Comparison of ENCODE assay signal across 8 mouse cellular contexts in the genomic region with DNA sequence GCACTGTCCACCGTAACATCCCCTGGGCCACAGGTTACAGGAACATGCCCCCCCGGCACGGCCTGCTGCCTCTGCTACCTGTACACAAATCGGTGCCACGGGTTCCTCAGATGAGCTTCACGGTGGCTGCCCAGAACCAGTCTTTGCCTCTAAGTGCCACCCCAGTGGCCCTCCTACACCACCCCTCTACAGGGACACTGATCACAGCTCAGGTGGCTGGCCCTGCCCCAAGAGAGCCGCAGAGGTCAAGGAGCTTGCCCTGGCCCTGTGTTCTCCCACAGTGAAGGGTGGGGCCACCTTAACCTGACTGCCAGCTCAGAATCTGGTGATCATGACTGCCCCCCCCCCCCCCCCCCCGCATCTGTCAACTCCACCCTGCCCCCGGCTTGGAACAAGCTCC. TPM values are rescaled to one million over a fixed set of nuclear protein-coding genes. Genes with fewer than 3 reads are reported as not detected.
DNase-seq lines count a peak whose midpoint lies in the region; ATAC-seq lines count a peak whose summit lies in the region.

Gene Mea1, plus strand, starts transcription at position 378 of the 400 bp plus-strand sequence.

- ATAC-seq in neural tube, embryonic 11.5 days (ENCODE audit: insufficient read depth, low FRiP score, low TSS enrichment): no peak
- ATAC-seq in forebrain, embryonic 13.5 days: no peak
- no peak for ATAC-seq in megakaryocyte, adult 5-6 weeks (ENCODE audit: poor library complexity, severe bottlenecking)

- no peak for DNase-seq in neural tube, embryonic 11.5 days (ENCODE audit: low spot score)
- DNase-seq in neural tube, embryonic 10.5 days (ENCODE audit: extremely low spot score, low spot score): no peak
- DNase-seq in heart, postnatal 36 days: peak in 1 of 2 experiments; percentile 42
- no peak for DNase-seq in left cerebral cortex, adult 8-10 months (ENCODE audit: low spot score in 2 of 2)
- no peak for DNase-seq in embryo, embryonic 10 days (ENCODE audit: low spot score)
- DNase-seq in natural killer cell, adult 2 months (ENCODE audit: low spot score in 2 of 2): no peak

- H3K9me3 ChIP-seq in neural tube, embryonic 11.5 days (ENCODE audit: control insufficient read depth, low read length): no peaks in the 10 kb centered on the region
- no peaks in the 10 kb centered on the region for H3K9me3 ChIP-seq in forebrain, embryonic 13.5 days (replicated peaks)

- intact Hi-C loops in heart, postnatal 36 days (cut with DNase I): no loop called here

- H3K9ac ChIP-seq in neural tube, embryonic 11.5 days (ENCODE audit: low read length): peak within 1 kb of the TSS; percentile 62
- peak within 1 kb of the TSS; percentile 72 for H3K9ac ChIP-seq in forebrain, embryonic 13.5 days

- H3K4me3 ChIP-seq in neural tube, embryonic 11.5 days (ENCODE audit: low read depth, low read length): peak within 1 kb of the TSS; percentile 58
- H3K4me3 ChIP-seq in forebrain, embryonic 13.5 days: peak within 1 kb of the TSS; percentile 82

- peaks cover 14% of the 10 kb centered on the region for H3K36me3 ChIP-seq in neural tube, embryonic 11.5 days (ENCODE audit: control insufficient read depth, insufficient read depth, low read length)
- peaks cover 50% of the 10 kb centered on the region for H3K36me3 ChIP-seq in forebrain, embryonic 13.5 days (ENCODE audit: poor library complexity, severe bottlenecking)

- peak within 1 kb of the TSS; percentile 69 for H3K4me2 ChIP-seq in neural tube, embryonic 11.5 days (ENCODE audit: low read depth)
- peak within 1 kb of the TSS; percentile 77 for H3K4me2 ChIP-seq in forebrain, embryonic 13.5 days

- peaks cover 10% of the 10 kb centered on the region for H3K4me1 ChIP-seq in neural tube, embryonic 11.5 days (ENCODE audit: control insufficient read depth, insufficient read depth, low read length)
- peaks cover 46% of the 10 kb centered on the region for H3K4me1 ChIP-seq in forebrain, embryonic 13.5 days

- 89% methylated on average over 8 of the region's 9 CpGs for WGBS in neural tube, embryonic 11.5 days
- 92% methylated on average over 8 of the region's 9 CpGs for WGBS in forebrain, embryonic 13.5 days

- H3K27me3 ChIP-seq in neural tube, embryonic 11.5 days (ENCODE audit: control insufficient read depth, insufficient read depth, low read length): no peaks in the 10 kb centered on the region
- no peaks in the 10 kb centered on the region for H3K27me3 ChIP-seq in forebrain, embryonic 13.5 days

- H3K27ac ChIP-seq in neural tube, embryonic 11.5 days (ENCODE audit: low read depth, low read length): no peak within 1 kb of the TSS
- no peak within 1 kb of the TSS; the same call in 1 of the 2 replicates for H3K27ac ChIP-seq in forebrain, embryonic 13.5 days

RNA-seq across cellular contexts. Expression of gene Mea1, which starts in this region (rescaled TPM):
- polyA plus RNA-seq in neural tube, embryonic 11.5 days (2014; fragmentation: Nextera tagmentation; extraction: Ambion mirVana): 179 and 180 TPM in 2 replicates
- 196 and 208 TPM in 2 replicates for polyA plus RNA-seq in forebrain, embryonic 13.5 days (2015; fragmentation: Nextera tagmentation; extraction: Ambion mirVana)
- 10 to 100 TPM; 48.0 to 49.3 TPM for total RNA-seq in heart, postnatal 36 days (2021)
- 100 to 1,000 TPM; 108 to 117 (median 113) TPM for total RNA-seq in left cerebral cortex, adult 8-10 months (2022)
- total RNA-seq in megakaryocyte, adult 5-6 weeks (2015): 43.5 and 57.6 TPM in 2 replicates
- 68.3 and 81.4 TPM in 2 replicates for total RNA-seq in megakaryocyte, adult 5-6 weeks (2017)
